Mouse (Mus musculus) urinary bladder, adult 18-20 months (tissue): ENCODE measurements around the gene 9230113P08Rik.
"Not testable (repeated sequence)": the region's sequence is repeated elsewhere in the genome, so short reads cannot be mapped to it uniquely, and the experiment has no call there.

Experiments used
- DNase-seq, 2 experiments: peaks; one replicate each; pipeline ENCODE4 v3.0.0; 2022; ENCODE audit warnings: low spot score in 2 of 2, mixed read lengths in 2 of 2

The 9230113P08Rik gene

GRCm38 (mm10) chr9:35908123-35908522 lies at the start of gene 9230113P08Rik:
Gene 9230113P08Rik (plus strand): TSS chr9:35908423.
- not testable (repeated sequence) for DNase-seq

DNA sequence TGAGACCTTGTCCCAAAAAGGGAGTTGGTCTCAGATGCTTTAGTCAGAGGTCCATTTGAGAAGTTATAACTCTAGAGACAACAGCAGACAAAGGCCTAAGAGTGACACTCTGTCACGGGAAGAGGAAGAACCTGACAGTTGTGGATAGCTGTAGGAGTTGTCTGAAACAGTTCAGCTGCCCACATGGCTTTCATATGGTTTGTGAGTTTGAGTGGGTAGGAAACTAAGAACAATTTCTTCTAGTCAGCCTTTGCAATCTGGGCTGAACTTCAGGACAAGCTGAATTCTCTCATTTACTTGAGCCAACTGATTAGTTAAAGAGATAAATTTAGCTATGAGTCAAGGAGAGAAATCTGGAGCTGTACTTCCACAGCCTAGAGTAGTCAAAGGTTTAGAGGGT lies 15.1 kb upstream of the 9230113P08Rik start:
- not testable (repeated sequence) for DNase-seq

GRCm38 (mm10) chr9:35904494-35904893 lies 3.7 kb upstream of the 9230113P08Rik start:
- no peak for DNase-seq

DNA sequence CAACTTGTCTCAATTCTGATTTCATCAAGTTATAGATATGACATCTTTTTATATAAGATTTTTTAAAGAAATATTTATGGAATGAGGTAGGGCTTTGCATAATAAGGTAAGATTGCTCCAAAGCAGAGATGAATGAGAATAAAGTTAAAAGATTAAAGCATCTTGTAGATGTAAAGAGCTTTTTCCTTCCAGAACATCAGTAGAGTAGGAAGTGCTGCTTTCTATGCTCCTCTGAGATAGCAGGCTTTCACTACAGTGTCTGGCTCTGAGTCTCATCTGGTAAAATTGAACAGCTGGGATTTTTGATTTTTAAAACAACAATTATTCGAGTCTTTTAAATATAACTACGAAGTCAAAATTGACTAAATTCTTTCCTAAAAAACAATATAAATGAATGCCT lies 22.6 kb downstream of the 9230113P08Rik start:
- DNase-seq = no peak
